Mouse (Mus musculus) liver, adult 2 months (tissue): Measurements from ENCODE around the gene Lsm7. TPM values are rescaled to one million over a fixed set of nuclear protein-coding genes. Genes with fewer than 3 reads are reported as not detected.
"Not testable (repeated sequence)": the region's sequence is repeated elsewhere in the genome, so short reads cannot be mapped to it uniquely, and the experiment has no call there.

Experiments used
- DNase-seq: peaks from one replicate; pipeline ENCODE4 v3.0.0-alpha.2; 2011; ENCODE audit warnings: low read depth, low spot score; ENCODE audit errors: extremely low read depth
- H3K27ac ChIP-seq: fragments of 200-500 bp; replicated peaks from 2 replicates; pipeline ENCODE4 v1.5.1; 2012; ENCODE audit warnings: low read depth, mild to moderate bottlenecking, control low read depth, inconsistent platforms, low read length; ENCODE audit not compliant: insufficient read depth
- H3K27me3 ChIP-seq: fragments of 200-500 bp; 2 replicates; pipeline ENCODE4 v1.6.1; 2012; ENCODE audit warnings: mild to moderate bottlenecking, moderate library complexity, low read length, inconsistent platforms; ENCODE audit not compliant: control insufficient read depth, insufficient read depth
- H3K36me3 ChIP-seq: fragments of 200-500 bp; 2 replicates; pipeline ENCODE4 v1.6.1; 2012; ENCODE audit warnings: low read length, inconsistent platforms; ENCODE audit not compliant: control insufficient read depth, insufficient read depth
- H3K4me1 ChIP-seq: fragments of 200-500 bp; 2 replicates; pipeline ENCODE4 v1.6.1; 2011; ENCODE audit warnings: low read length; ENCODE audit not compliant: control insufficient read depth, insufficient read depth
- H3K4me3 ChIP-seq: fragments of 200-500 bp; 2 replicates; pipeline ENCODE4 v1.5.1; 2011; ENCODE audit warnings: low read depth, mild to moderate bottlenecking, control low read depth, low read length, moderate library complexity; ENCODE audit not compliant: insufficient read depth
- H3K79me2 ChIP-seq: fragments of 200-500 bp; 2 replicates; pipeline ENCODE4 v1.6.1; 2012; ENCODE audit warnings: inconsistent platforms, mild to moderate bottlenecking, low read length, moderate library complexity; ENCODE audit not compliant: control insufficient read depth, insufficient read depth
- H3K9ac ChIP-seq: fragments of 200-500 bp; 2 replicates; pipeline ENCODE4 v1.6.1; 2012; ENCODE audit warnings: low read depth, mild to moderate bottlenecking, control low read depth, inconsistent platforms, low read length
- CTCF ChIP-seq: fragments of 200-500 bp; IDR thresholded peaks from 2 replicates; pipeline ENCODE4 v1.5.1; 2011; ENCODE audit warnings: low read depth, low read length, control low read depth
- POLR2A ChIP-seq: fragments of 200-500 bp; IDR thresholded peaks from 2 replicates; pipeline ENCODE4 v1.6.1; 2011; ENCODE audit warnings: low read length, control low read depth; ENCODE audit not compliant: insufficient read depth; ENCODE audit errors: extremely low read depth
- WGBS: fragments of 180-500 bp; shearing (Covaris S2); methylation state at CpG from one replicate; pipeline ENCODE4 v1.1.7; 2018; 5-methylcytosine and 5-hydroxymethylcytosine counted together
- polyA plus RNA-seq: library from polyadenylated mRNA; depleted of rRNA; stranded (reverse); fragments of >200 nt; gene quantifications from 2 replicates; pipeline ENCODE4 v1.2.3, GENCODE M21; 2012
- total RNA-seq: library from RNA; depleted of rRNA; stranded (reverse); fragments of >200 nt; gene quantifications from 2 replicates; pipeline ENCODE4 v1.2.3, GENCODE M21; 2014

Lsm7 gene
- total and polyA plus RNA-seq, 2 experiments = 61.3 to 75.1 TPM

DNA sequence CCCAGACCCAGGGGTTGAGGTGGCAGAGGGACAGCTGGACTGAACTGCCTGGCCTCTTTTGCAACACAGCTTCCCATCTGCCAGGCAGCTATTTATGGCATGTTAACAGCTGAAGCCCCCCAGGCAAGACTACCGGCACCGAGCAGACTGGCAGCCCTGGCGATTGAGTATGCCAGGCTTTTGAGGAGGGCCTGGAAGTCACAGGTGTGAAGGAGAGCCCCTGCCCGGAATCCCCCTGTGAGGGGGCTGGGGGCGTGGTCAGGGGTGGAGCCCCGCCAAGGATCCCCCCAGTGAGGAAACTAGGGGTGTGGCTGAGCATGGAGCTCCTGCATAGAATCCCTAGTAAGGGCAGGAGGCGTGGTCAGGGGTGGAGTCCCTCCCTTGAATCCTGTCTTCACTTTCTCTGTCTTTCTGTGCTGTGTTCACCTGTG, 18.0 kb downstream of the Lsm7 start:
- Histone ChIP-seq H3K4me1 (no peaks in the 10 kb centered on the region), H3K9ac (no peak overlapping the region), H3K27me3 (peaks cover 15% of the 10 kb centered on the region), H3K4me3 (no peak overlapping the region), H3K79me2 (no peaks in the 10 kb centered on the region), H3K36me3 (no peaks in the 10 kb centered on the region), H3K27ac (no peak overlapping the region)
- WGBS = 58% methylated on average over 7 of the region's 7 CpGs
- TF ChIP-seq POLR2A (no peak), CTCF (no peak)
- DNase-seq = no peak

DNA sequence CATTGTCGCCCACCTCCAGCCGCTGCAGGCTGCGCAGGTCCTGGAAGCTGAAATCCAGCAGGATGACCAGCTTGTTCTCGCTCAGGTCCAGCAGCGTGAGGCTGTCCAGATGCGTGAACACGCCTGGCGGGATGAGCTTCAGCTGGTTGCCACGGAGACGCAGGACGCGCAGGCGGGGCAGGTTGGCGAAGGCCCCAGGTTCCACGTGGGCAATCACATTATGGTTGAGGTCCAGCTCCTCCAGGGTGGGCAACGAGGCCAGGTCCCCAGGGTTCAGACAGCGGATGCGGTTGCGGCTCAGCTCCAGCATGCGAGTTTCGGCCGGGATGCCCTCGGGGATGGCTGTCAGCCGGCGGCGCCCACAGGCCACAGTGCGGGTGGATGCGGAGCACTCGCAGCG, 19.4 kb downstream of the Lsm7 start:
- Histone ChIP-seq H3K27ac (no peak overlapping the region), H3K79me2 (no peaks in the 10 kb centered on the region), H3K4me1 (peaks cover 3% of the 10 kb centered on the region), H3K27me3 (peaks cover 15% of the 10 kb centered on the region), H3K4me3 (no peak overlapping the region), H3K9ac (no peak overlapping the region), H3K36me3 (no peaks in the 10 kb centered on the region)
- DNase-seq = no peak
- 58% methylated on average over 30 of the region's 30 CpGs for WGBS
- TF ChIP-seq POLR2A (no peak), CTCF (no peak)

DNA sequence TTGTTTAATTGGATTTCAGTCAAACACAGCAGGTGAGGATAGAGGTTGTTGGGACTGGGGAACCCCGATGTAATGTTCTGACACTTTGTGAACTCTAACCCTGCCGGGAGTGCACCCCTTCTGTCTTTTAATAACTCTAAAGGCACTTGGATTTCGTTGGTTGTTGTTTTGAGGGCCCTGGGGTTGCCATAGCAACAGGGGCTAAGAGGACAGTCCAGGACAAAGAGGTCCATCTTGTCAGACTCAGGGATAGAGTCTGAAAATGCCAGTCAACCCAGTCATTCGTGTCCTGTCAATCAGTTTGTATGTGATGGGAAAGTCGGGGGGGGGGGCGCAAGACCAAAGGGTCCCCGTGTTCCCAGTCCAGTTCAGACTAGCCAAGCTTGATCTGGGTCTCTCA, 22.2 kb downstream of the Lsm7 start:
- peaks cover 24% of the 10 kb centered on the region for H3K4me1 ChIP-seq
- peaks cover 15% of the 10 kb centered on the region for H3K27me3 ChIP-seq
- no peak overlapping the region for H3K9ac ChIP-seq
- DNase-seq = no peak
- peaks cover 8% of the 10 kb centered on the region for H3K36me3 ChIP-seq
- peaks cover 4% of the 10 kb centered on the region; the same call in 1 of the 2 replicates for H3K79me2 ChIP-seq
- WGBS = 75% methylated on average over 7 of the region's 7 CpGs
- TF ChIP-seq POLR2A (no peak), CTCF (no peak)
- no peak overlapping the region for H3K27ac ChIP-seq
- no peak overlapping the region for H3K4me3 ChIP-seq

DNA sequence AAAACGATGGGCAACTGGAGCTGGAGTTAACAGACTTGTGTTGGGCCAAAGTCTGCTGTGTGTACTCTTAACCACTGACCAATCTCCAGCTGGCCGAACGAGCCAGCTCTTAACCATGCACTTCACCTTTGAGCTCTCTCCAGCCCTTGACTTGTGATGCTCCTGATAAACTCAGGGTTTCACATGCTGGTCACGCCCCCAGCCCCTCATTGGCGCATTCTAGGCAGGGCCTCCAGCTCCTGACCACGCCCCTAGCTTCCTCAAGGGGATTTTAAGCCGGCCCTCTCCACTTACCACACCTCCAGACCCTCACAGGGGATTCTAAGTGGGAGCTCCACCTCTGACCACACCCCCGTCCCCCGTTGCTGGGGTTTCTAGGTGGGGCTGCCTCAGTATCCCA, 23.9 kb downstream of the Lsm7 start:
- Histone ChIP-seq H3K27ac (peak overlapping the region; percentile 37), H3K27me3 (peaks cover 15% of the 10 kb centered on the region), H3K36me3 (peaks cover 8% of the 10 kb centered on the region), H3K4me1 (peaks cover 27% of the 10 kb centered on the region), H3K4me3 (no peak overlapping the region), H3K79me2 (peaks cover 16% of the 10 kb centered on the region; the same call in 1 of the 2 replicates), H3K9ac (no peak overlapping the region)
- DNase-seq = peak; percentile 96
- WGBS = 16% methylated on average over 9 of the region's 9 CpGs
- TF ChIP-seq POLR2A = no peak
- no peak for TF ChIP-seq CTCF

DNA sequence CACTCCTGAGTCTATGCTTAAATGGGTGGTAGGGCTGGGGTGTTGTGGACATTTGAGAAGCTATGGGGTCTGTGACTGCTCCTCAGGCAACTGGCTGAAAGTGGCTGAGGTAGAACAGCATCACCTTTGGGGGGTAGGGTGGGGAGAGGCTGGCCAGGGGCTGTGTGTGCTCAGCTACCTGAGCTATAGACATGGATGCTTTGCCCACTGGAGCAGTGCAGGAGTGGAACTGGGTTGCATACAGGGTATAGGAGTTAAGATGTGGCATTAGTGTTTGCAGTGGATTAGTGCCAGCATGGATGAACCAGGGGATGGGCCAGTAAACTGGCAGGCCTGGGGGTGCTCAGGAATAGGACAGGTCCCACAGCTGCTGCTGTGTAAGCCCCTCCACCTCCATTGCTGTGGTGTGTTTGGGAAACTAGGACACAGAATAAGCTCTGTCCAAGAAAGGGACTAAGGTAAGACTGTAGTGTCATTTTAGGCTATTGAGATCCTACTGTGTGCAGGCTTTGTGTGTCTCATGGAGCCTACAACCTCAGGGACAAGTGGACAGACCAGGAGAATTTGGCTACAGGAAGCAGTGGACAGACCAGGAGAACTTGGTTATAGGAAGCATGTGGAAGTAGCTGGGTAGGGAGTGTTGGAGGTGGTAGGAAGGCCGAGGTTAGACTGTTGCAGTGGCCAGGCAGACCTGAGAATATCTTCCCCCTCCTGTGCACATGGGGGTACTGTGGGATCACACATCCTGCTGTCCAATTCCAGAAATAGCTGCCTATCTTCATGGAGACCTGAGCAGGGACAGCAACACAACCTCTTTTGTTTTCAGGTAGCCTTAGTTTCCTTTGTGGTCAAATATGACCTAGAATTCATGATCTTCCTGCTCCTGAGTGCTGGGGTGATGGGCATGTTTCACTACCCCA, 25.4 kb downstream of the Lsm7 start:
- H3K27me3 ChIP-seq = peaks cover 4% of the 10 kb centered on the region
- peaks cover 16% of the 10 kb centered on the region; the same call in 1 of the 2 replicates for H3K79me2 ChIP-seq
- no peak overlapping the region for H3K27ac ChIP-seq
- H3K4me1 ChIP-seq = peaks cover 29% of the 10 kb centered on the region
- WGBS = 15% methylated on average over 1 of the region's 1 CpGs
- peaks cover 8% of the 10 kb centered on the region for H3K36me3 ChIP-seq
- peak; percentile 23 for DNase-seq
- TF ChIP-seq POLR2A (no peak), CTCF (no peak)
- H3K4me3 ChIP-seq = no peak overlapping the region
- H3K9ac ChIP-seq = peak overlapping the region; percentile 14; the same call in 1 of the 2 replicates

DNA sequence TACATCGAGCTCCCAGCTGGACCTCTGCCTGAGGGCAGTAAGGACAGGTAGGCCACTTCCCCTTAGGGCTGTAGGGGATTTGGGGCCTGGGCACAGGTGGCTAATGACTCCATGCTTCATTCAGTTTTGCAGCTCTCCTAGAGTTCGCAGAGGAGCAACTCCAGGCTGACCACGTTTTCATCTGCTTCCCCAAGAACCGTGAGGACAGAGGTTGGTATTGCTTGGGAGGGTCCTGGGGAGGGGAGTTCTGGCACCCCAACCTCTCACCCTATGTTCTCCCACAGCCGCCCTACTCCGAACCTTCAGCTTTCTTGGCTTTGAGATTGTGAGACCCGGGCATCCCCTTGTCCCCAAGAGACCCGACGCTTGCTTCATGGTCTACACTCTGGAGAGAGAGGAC, 26.4 kb downstream of the Lsm7 start:
- not testable (repeated sequence) for H3K36me3 ChIP-seq, DNase-seq, H3K27ac ChIP-seq, H3K27me3 ChIP-seq
- 43% methylated on average over 9 of the region's 9 CpGs for WGBS
- Histone ChIP-seq H3K9ac (peak overlapping the region; percentile 55), H3K79me2 (peaks cover 16% of the 10 kb centered on the region; the same call in 1 of the 2 replicates), H3K4me1 (peaks cover 37% of the 10 kb centered on the region), H3K4me3 (peak overlapping the region; percentile 99; the same call in 1 of the 2 replicates)
